Comparison of ENCODE assay signal across 7 mouse cellular contexts in genomic region chr12:44209824-44210752, GRCm38 (mm10). TPM values are rescaled to one million over a fixed set of nuclear protein-coding genes. Genes with fewer than 3 reads are reported as not detected.
DNase-seq lines count a peak whose midpoint lies in the region; ATAC-seq lines count a peak whose summit lies in the region.

TSS of gene Dnajb9 (minus strand) at chr12:44210326.

- H3K9ac ChIP-seq in embryonic facial prominence, embryonic 11.5 days (replicated peaks; ENCODE audit: low read length): peak within 1 kb of the TSS; percentile 87
- H3K9ac ChIP-seq in midbrain, embryonic 13.5 days (replicated peaks): peak within 1 kb of the TSS; percentile 94

- peak; percentile 99 for ATAC-seq in embryonic facial prominence, embryonic 11.5 days (replicated peaks; ENCODE audit: insufficient number of reproducible peaks, low FRiP score, low TSS enrichment, low read depth)
- peak; percentile 87 for ATAC-seq in granulocyte monocyte progenitor cell, adult 5-6 weeks (replicated peaks; ENCODE audit: poor library complexity, severe bottlenecking)
- ATAC-seq in midbrain, embryonic 13.5 days: peak; percentile 99

- H3K27me3 ChIP-seq in embryonic facial prominence, embryonic 11.5 days (ENCODE audit: control insufficient read depth, insufficient read depth, low read length): no peaks in the 10 kb centered on the region
- H3K27me3 ChIP-seq in limb, embryonic 10.5 days (ENCODE audit: low read depth, poor library complexity, severe bottlenecking): no peaks in the 10 kb centered on the region
- no peaks in the 10 kb centered on the region for H3K27me3 ChIP-seq in midbrain, embryonic 13.5 days

- H3K27ac ChIP-seq in embryonic facial prominence, embryonic 11.5 days (replicated peaks; ENCODE audit: low read depth, low read length): peak within 1 kb of the TSS; percentile 76
- peak within 1 kb of the TSS; percentile 88 for H3K27ac ChIP-seq in limb, embryonic 10.5 days
- H3K27ac ChIP-seq in midbrain, embryonic 13.5 days: peak within 1 kb of the TSS; percentile 84

- DNase-seq in adrenal gland, postnatal 14 days: peak; percentile 100
- peak; percentile 99 for DNase-seq in embryonic facial prominence, embryonic 11.5 days (ENCODE audit: low spot score)
- DNase-seq in kidney, adult 11 months: peak; percentile 100
- DNase-seq in limb, embryonic 10.5 days (ENCODE audit: low spot score): peak; percentile 99
- DNase-seq in spleen, adult 12 weeks (ENCODE audit: low spot score): peak; percentile 99

- no peaks in the 10 kb centered on the region for H3K36me3 ChIP-seq in embryonic facial prominence, embryonic 11.5 days (replicated peaks; ENCODE audit: control insufficient read depth, insufficient read depth, low read depth, low read length)
- H3K36me3 ChIP-seq in limb, embryonic 10.5 days: peaks cover 17% of the 10 kb centered on the region
- H3K36me3 ChIP-seq in midbrain, embryonic 13.5 days: peaks cover 7% of the 10 kb centered on the region; the same call in 1 of the 2 replicates

- under 1% methylated on average over 77 of the region's 77 CpGs for WGBS in embryonic facial prominence, embryonic 11.5 days
- under 1% methylated on average over 77 of the region's 77 CpGs for WGBS in limb, embryonic 10.5 days
- under 1% methylated on average over 77 of the region's 77 CpGs for WGBS in midbrain, embryonic 13.5 days

- peak within 1 kb of the TSS; percentile 92 for H3K4me3 ChIP-seq in embryonic facial prominence, embryonic 11.5 days (ENCODE audit: low read depth, low read length)
- peak within 1 kb of the TSS; percentile 88 for H3K4me3 ChIP-seq in limb, embryonic 10.5 days
- H3K4me3 ChIP-seq in midbrain, embryonic 13.5 days (replicated peaks): peak within 1 kb of the TSS; percentile 96

- peak within 1 kb of the TSS; percentile 50 for H3K4me2 ChIP-seq in embryonic facial prominence, embryonic 11.5 days (ENCODE audit: low read depth, low read length)
- H3K4me2 ChIP-seq in midbrain, embryonic 13.5 days (replicated peaks): peak within 1 kb of the TSS; percentile 90

- no peaks in the 10 kb centered on the region for H3K9me3 ChIP-seq in embryonic facial prominence, embryonic 11.5 days (replicated peaks; ENCODE audit: control insufficient read depth, low read length)
- no peaks in the 10 kb centered on the region for H3K9me3 ChIP-seq in limb, embryonic 10.5 days (replicated peaks)
- no peaks in the 10 kb centered on the region for H3K9me3 ChIP-seq in midbrain, embryonic 13.5 days

- no peaks in the 10 kb centered on the region for H3K4me1 ChIP-seq in embryonic facial prominence, embryonic 11.5 days (ENCODE audit: control insufficient read depth, insufficient read depth, low read length)
- peaks cover 7% of the 10 kb centered on the region for H3K4me1 ChIP-seq in limb, embryonic 10.5 days
- peaks cover 20% of the 10 kb centered on the region for H3K4me1 ChIP-seq in midbrain, embryonic 13.5 days (replicated peaks)

RNA-seq across cellular contexts. Expression of gene Dnajb9, which starts in this region (rescaled TPM):
- 40.6 and 40.7 TPM in 2 replicates for total RNA-seq in adrenal gland, postnatal 14 days (2021)
- polyA plus RNA-seq in embryonic facial prominence, embryonic 11.5 days (2014; fragmentation: Nextera tagmentation; extraction: Ambion mirVana): 30.0 and 30.5 TPM in 2 replicates
- 38.5 and 46.4 TPM in 2 replicates for total RNA-seq in granulocyte monocyte progenitor cell, adult 5-6 weeks (2014; fragmentation: Nextera tagmentation)
- total RNA-seq in granulocyte monocyte progenitor cell, adult 5-6 weeks (2017): 49.2 and 49.8 TPM in 2 replicates
- polyA plus RNA-seq in limb, embryonic 10.5 days (2016; fragmentation: Nextera tagmentation; extraction: Ambion mirVana): 15.2 and 16.0 TPM in 2 replicates
- polyA plus RNA-seq in midbrain, embryonic 13.5 days (2015; fragmentation: Nextera tagmentation; extraction: Ambion mirVana): 30.3 and 31.0 TPM in 2 replicates

Comparison
In these comparisons a context has a peak if more than half of its experiments do, and no peak if none do; other contexts are left out.
1. Peak in every context shown above with its lines: DNase-seq, ATAC-seq, H3K4me3 ChIP-seq and H3K27ac ChIP-seq.